Mouse (Mus musculus) heart, embryonic 11.5 days (tissue): ENCODE data around the gene Arhgef39. TPM values are rescaled to one million over a fixed set of nuclear protein-coding genes. Genes with fewer than 3 reads are reported as not detected.

Source experiments
- ATAC-seq: fragments of 200-750 bp; cut with Nextera tagmentation; replicated peaks from 2 replicates; pipeline ENCODE4 v1.8.0; 2017; ENCODE audit warnings: moderate library complexity; ENCODE audit not compliant: insufficient number of reproducible peaks, low FRiP score, low TSS enrichment
- H3K27ac ChIP-seq: fragments of 300-500 bp; sonication (generic); 2 replicates; pipeline ENCODE4 v1.5.1; 2014; ENCODE audit warnings: mild to moderate bottlenecking, low read depth, low read length
- H3K27me3 ChIP-seq: fragments of 300-500 bp; sonication (generic); 2 replicates; pipeline ENCODE4 v1.6.1; 2014; ENCODE audit warnings: mild to moderate bottlenecking, low read length, mixed read lengths; ENCODE audit not compliant: control insufficient read depth, insufficient read depth
- H3K36me3 ChIP-seq: fragments of 300-500 bp; sonication (generic); 2 replicates; pipeline ENCODE4 v1.6.1; 2014; ENCODE audit warnings: mild to moderate bottlenecking, low read length, moderate library complexity, mixed read lengths; ENCODE audit not compliant: control insufficient read depth, insufficient read depth
- H3K4me1 ChIP-seq: fragments of 300-500 bp; sonication (generic); 2 replicates; pipeline ENCODE4 v1.6.1; 2014; ENCODE audit warnings: low read length; ENCODE audit not compliant: control insufficient read depth, insufficient read depth
- H3K4me2 ChIP-seq: fragments of 300-500 bp; sonication (generic); 2 replicates; pipeline ENCODE4 v1.6.1; 2014; ENCODE audit warnings: mild to moderate bottlenecking, moderate library complexity
- H3K4me3 ChIP-seq: fragments of 300-500 bp; sonication (generic); 2 replicates; pipeline ENCODE4 v1.5.1; 2014; ENCODE audit warnings: low read depth, low read length
- H3K9ac ChIP-seq: fragments of 300-500 bp; sonication (generic); 2 replicates; pipeline ENCODE4 v1.6.1; 2014; ENCODE audit warnings: mild to moderate bottlenecking, low read depth, low read length, moderate library complexity
- H3K9me3 ChIP-seq: fragments of 300-500 bp; sonication (generic); replicated peaks from 2 replicates; pipeline ENCODE4 v1.6.1; 2016; ENCODE audit warnings: low read length; ENCODE audit not compliant: control insufficient read depth
- WGBS: fragments of 180-500 bp; shearing (Covaris S2); extraction: QIAGEN DNeasy Blood & Tissue Kit; methylation state at CpG from one replicate; pipeline ENCODE4 v1.1.7; 2014; ENCODE audit not compliant: insufficient replicate concordance; 5-methylcytosine and 5-hydroxymethylcytosine counted together
- polyA plus RNA-seq: library from polyadenylated mRNA; unstranded; fragments of >200 nt; fragmentation: Nextera tagmentation; extraction: Ambion mirVana; gene quantifications from 2 replicates; pipeline ENCODE4 v1.2.1, GENCODE M21; 2014

The Arhgef39 gene
- polyA plus RNA-seq, 1 experiment from 2014 or later = 34.2 TPM

DNA sequence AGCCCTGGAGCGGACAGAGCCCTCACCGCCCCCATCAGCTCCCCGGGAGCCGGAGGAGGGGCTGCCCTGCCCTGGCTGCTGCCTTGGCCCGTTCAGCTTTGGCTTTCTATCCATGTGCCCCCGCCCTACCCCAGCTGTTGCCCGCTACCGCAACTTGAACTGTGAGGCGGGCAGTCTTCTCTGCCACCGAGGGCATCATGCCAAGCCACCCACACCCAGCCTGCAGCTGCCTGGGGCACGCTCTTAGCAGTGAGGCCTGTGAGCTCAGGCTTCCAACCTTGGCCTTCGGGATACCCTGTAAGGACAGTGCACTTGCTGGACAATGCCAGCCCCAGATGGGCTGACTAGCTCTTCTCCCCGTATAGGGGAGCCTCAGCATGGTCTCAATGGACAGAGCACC, 52.2 kb downstream of the Arhgef39 start:
- H3K27me3 ChIP-seq = peaks cover 6% of the 10 kb centered on the region
- peaks cover 16% of the 10 kb centered on the region for H3K36me3 ChIP-seq
- H3K9me3 ChIP-seq = no peaks in the 10 kb centered on the region
- ATAC-seq = no peak
- WGBS = 93% methylated on average over 13 of the region's 13 CpGs
- no peak overlapping the region for H3K4me3 ChIP-seq
- H3K27ac ChIP-seq = no peak overlapping the region
- no peak overlapping the region for H3K9ac ChIP-seq
- no peak overlapping the region for H3K4me2 ChIP-seq
- peaks cover 10% of the 10 kb centered on the region for H3K4me1 ChIP-seq

Other genes starting within 250 kb of the Arhgef39 start
- 0.27 TPM in 1 of 2 replicates, not detected in the other for gene Atp8b5, start 232.5 kb downstream of the Arhgef39 start, polyA plus RNA-seq
- gene Rusc2, start 117.7 kb downstream of the Arhgef39 start, polyA plus RNA-seq = 6.3 and 7.8 TPM in 2 replicates
- 0.23 TPM in 1 of 2 replicates, not detected in the other for gene Fam166b, start 70.6 kb downstream of the Arhgef39 start, polyA plus RNA-seq
- gene Tesk1, start 57.8 kb downstream of the Arhgef39 start, polyA plus RNA-seq = 5.0 and 6.1 TPM in 2 replicates
- 1.8 and 3.3 TPM in 2 replicates for gene Cd72, start 45.1 kb downstream of the Arhgef39 start, polyA plus RNA-seq
- gene Sit1, start 16.0 kb downstream of the Arhgef39 start, polyA plus RNA-seq = not detected in 2 replicates
- gene Ccdc107, start 6.8 kb downstream of the Arhgef39 start, polyA plus RNA-seq = 73.6 and 75.8 TPM in 2 replicates
- gene Car9, start 7.3 kb upstream of the Arhgef39 start, polyA plus RNA-seq = 1.7 and 3.2 TPM in 2 replicates
- gene Tpm2, start 24.1 kb upstream of the Arhgef39 start, polyA plus RNA-seq = 155 and 162 TPM in 2 replicates
- gene Creb3, start 62.6 kb upstream of the Arhgef39 start, polyA plus RNA-seq = 59.7 and 77.1 TPM in 2 replicates
- 74.2 and 86.2 TPM in 2 replicates for gene Tln1, start 63.0 kb upstream of the Arhgef39 start, polyA plus RNA-seq
- gene Rgp1, start 79.0 kb upstream of the Arhgef39 start, polyA plus RNA-seq = 20.1 and 32.5 TPM in 2 replicates
- gene Gba2, start 79.2 kb upstream of the Arhgef39 start, polyA plus RNA-seq = 14.3 and 18.4 TPM in 2 replicates
- not detected in 2 replicates for gene Msmp, start 84.8 kb upstream of the Arhgef39 start, polyA plus RNA-seq
- gene Npr2, start 132.2 kb upstream of the Arhgef39 start, polyA plus RNA-seq = 7.2 and 7.8 TPM in 2 replicates
- 0.29 and 0.38 TPM in 2 replicates for gene Spag8, start 153.9 kb upstream of the Arhgef39 start, polyA plus RNA-seq
- 128 and 131 TPM in 2 replicates for gene Hint2, start 156.8 kb upstream of the Arhgef39 start, polyA plus RNA-seq
- gene Tmem8b, start 169.3 kb upstream of the Arhgef39 start, polyA plus RNA-seq = 2.7 and 3.3 TPM in 2 replicates
- 3.4 and 3.9 TPM in 2 replicates for gene Fam221b, start 169.4 kb upstream of the Arhgef39 start, polyA plus RNA-seq
- not detected in 2 replicates for gene Olfr70, start 201.1 kb upstream of the Arhgef39 start, polyA plus RNA-seq
- not detected in 2 replicates for gene Olfr71, start 210.6 kb upstream of the Arhgef39 start, polyA plus RNA-seq
- gene Hrct1, start 227.5 kb upstream of the Arhgef39 start, polyA plus RNA-seq = 0.59 and 0.99 TPM in 2 replicates
- 0.16 and 0.24 TPM in 2 replicates for gene Spaar, start 230.3 kb upstream of the Arhgef39 start, polyA plus RNA-seq